Mouse (Mus musculus) heart, adult 2 months (tissue): ENCODE data around the gene Fam71e1.

Experiments
- CTCF ChIP-seq: fragments of 200-600 bp; IDR thresholded peaks from 2 replicates; pipeline ENCODE4 v1.8.1; 2022; ENCODE audit warnings: antibody characterized with exemption, mild to moderate bottlenecking, moderate library complexity
- EP300 ChIP-seq: fragments of 200-500 bp; IDR thresholded peaks from 2 replicates; pipeline ENCODE4 v1.6.1; 2011; ENCODE audit warnings: low read depth, low read length, control low read depth; ENCODE audit not compliant: insufficient read depth
- POLR2A ChIP-seq: fragments of 200-500 bp; IDR thresholded peaks from 2 replicates; pipeline ENCODE4 v1.6.1; 2011; ENCODE audit warnings: mild to moderate bottlenecking, low read depth, low read length, control low read depth; ENCODE audit not compliant: insufficient read depth

DNA sequence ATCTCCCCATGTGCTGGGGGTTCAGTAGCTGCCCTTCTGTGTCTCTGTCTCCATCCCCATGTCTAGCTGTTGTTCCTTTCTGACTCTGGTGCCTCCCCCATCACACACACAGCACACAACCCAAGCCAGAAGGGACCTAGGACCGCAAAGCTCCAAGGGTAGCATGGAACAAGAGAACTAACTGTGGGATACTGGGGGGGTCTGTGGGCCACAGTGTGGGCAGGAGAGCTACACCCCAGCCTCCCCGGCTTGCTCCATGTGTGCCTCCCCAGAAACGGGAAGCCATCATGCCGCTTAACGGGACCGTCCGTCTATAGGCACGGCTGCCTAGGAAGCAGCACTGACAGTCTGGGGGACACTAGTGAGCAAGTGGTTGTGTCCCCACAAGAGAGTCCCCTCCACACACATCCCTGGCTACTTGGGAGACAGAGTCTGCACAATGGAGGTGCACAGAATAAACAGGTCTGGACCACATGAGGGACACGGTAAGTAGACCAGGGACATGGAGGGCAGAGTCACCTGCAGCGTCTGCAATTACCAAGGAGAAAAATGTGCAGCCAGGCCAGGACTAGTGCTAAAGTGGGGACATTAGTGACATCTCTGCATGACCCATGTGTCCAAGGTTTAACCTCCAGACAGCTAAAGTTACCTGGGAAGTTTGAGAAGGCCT is 32.7 kb upstream of the Fam71e1 start:
- TF ChIP-seq POLR2A (no peak), CTCF (no peak), EP300 (no peak)
